15 mouse cellular contexts compared by ENCODE assay signal in genomic region chr1:131188655-131189054, GRCm38 (mm10). TPM values are rescaled to one million over a fixed set of nuclear protein-coding genes. Genes with fewer than 3 reads are reported as not detected.
A peak's percentile ranks its signal among the peaks of the same experiment; 100 is the strongest.
DNase-seq lines count a peak whose midpoint lies in the region; ATAC-seq lines count a peak whose summit lies in the region.
"Had no signal": no experiment of that assay in that cellular context is flagged by ENCODE, and none has a peak within 500 bp of the region (broad histone marks: within the 10 kb centered on the region; RNA-seq: fewer than 3 reads in every experiment).

No protein-coding gene starts in this region.

- H3K27ac ChIP-seq in kidney, embryonic 16.5 days (ENCODE audit: low read length), result no peak overlapping the region
- H3K27ac ChIP-seq in hindbrain, embryonic 13.5 days, result no peak overlapping the region
- H3K27ac ChIP-seq: embryonic facial prominence, embryonic 12.5 days; heart, embryonic 13.5 days; hindbrain, embryonic 15.5 days; left cerebral cortex, adult 2 months; limb, embryonic 15.5 days had no signal

- 91% methylated on average over 5 of the region's 5 CpGs for WGBS in kidney, embryonic 16.5 days
- 91% methylated on average over 5 of the region's 5 CpGs for WGBS in hindbrain, embryonic 13.5 days

- no peak overlapping the region for H3K4me2 ChIP-seq in kidney, embryonic 16.5 days (replicated peaks; ENCODE audit: low read depth, low read length)
- no peak overlapping the region for H3K4me2 ChIP-seq in hindbrain, embryonic 13.5 days
- H3K4me2 ChIP-seq: embryonic facial prominence, embryonic 12.5 days; heart, embryonic 13.5 days; hindbrain, embryonic 15.5 days; limb, embryonic 15.5 days had no signal

- H3K4me1 ChIP-seq in kidney, embryonic 16.5 days (ENCODE audit: insufficient read depth, low read length), result no peaks in the 10 kb centered on the region
- H3K4me1 ChIP-seq in hindbrain, embryonic 13.5 days (replicated peaks), result no peaks in the 10 kb centered on the region
- H3K4me1 ChIP-seq: embryonic facial prominence, embryonic 12.5 days; hindbrain, embryonic 15.5 days had no signal

- no peaks in the 10 kb centered on the region for H3K36me3 ChIP-seq in kidney, embryonic 16.5 days (ENCODE audit: insufficient read depth, low read length)
- H3K36me3 ChIP-seq in hindbrain, embryonic 13.5 days, result no peaks in the 10 kb centered on the region
- H3K36me3 ChIP-seq: embryonic facial prominence, embryonic 12.5 days; heart, embryonic 13.5 days; hindbrain, embryonic 15.5 days; limb, embryonic 15.5 days had no signal

- no peaks in the 10 kb centered on the region for H3K27me3 ChIP-seq in kidney, embryonic 16.5 days (ENCODE audit: insufficient read depth, low read length)
- H3K27me3 ChIP-seq in hindbrain, embryonic 13.5 days, result no peaks in the 10 kb centered on the region
- H3K27me3 ChIP-seq: embryonic facial prominence, embryonic 12.5 days; heart, embryonic 13.5 days; hindbrain, embryonic 15.5 days; limb, embryonic 15.5 days had no signal

- ATAC-seq in common myeloid progenitor, adult 5-6 weeks (replicated peaks; ENCODE audit: low read depth, poor library complexity, severe bottlenecking), result peak; percentile 36
- ATAC-seq in kidney, embryonic 16.5 days (ENCODE audit: low FRiP score, low TSS enrichment), result no peak
- ATAC-seq in hindbrain, embryonic 13.5 days (ENCODE audit: low FRiP score), result no peak

- H3K9ac ChIP-seq in kidney, embryonic 16.5 days (replicated peaks; ENCODE audit: low read length), result no peak overlapping the region
- H3K9ac ChIP-seq in hindbrain, embryonic 13.5 days, result no peak overlapping the region
- H3K9ac ChIP-seq: embryonic facial prominence, embryonic 12.5 days; heart, embryonic 13.5 days; hindbrain, embryonic 15.5 days; limb, embryonic 15.5 days had no signal

- H3K9me3 ChIP-seq in kidney, embryonic 16.5 days (ENCODE audit: low read length), result no peaks in the 10 kb centered on the region
- no peaks in the 10 kb centered on the region for H3K9me3 ChIP-seq in hindbrain, embryonic 13.5 days
- H3K9me3 ChIP-seq: embryonic facial prominence, embryonic 12.5 days; heart, embryonic 13.5 days; hindbrain, embryonic 15.5 days; limb, embryonic 15.5 days had no signal

- DNase-seq in spleen, postnatal 36 days (ENCODE audit: low spot score in 2 of 2), result peak; percentile 51 to 61
- no peak for DNase-seq in spleen, postnatal 14 days (ENCODE audit: low spot score in 2 of 2)
- DNase-seq in lung, postnatal 4 days, result peak; percentile 43 to 56
- DNase-seq in urinary bladder, postnatal 36 days (ENCODE audit: low spot score in 2 of 2), result no peak
- DNase-seq: cerebellum, postnatal 14 days; gastrocnemius, postnatal 10 days; kidney, postnatal 25 days had no signal

- no peak overlapping the region for H3K4me3 ChIP-seq in kidney, embryonic 16.5 days (ENCODE audit: low read length)
- H3K4me3 ChIP-seq in hindbrain, embryonic 13.5 days, result no peak overlapping the region
- H3K4me3 ChIP-seq: embryonic facial prominence, embryonic 12.5 days; heart, embryonic 13.5 days; hindbrain, embryonic 15.5 days; left cerebral cortex, adult 2 months; limb, embryonic 15.5 days had no signal

RNA-seq across cellular contexts. Expression of gene Eif2d, which starts 35.7 kb away (rescaled TPM):
- total RNA-seq in common myeloid progenitor, adult 5-6 weeks (2017), result 28.7 and 32.8 TPM in 2 replicates
- 70.0 and 70.5 TPM in 2 replicates for polyA plus RNA-seq in kidney, embryonic 16.5 days (2015; fragmentation: Nextera tagmentation; extraction: Ambion mirVana)
- 52.7 and 52.8 TPM in 2 replicates for polyA plus RNA-seq in hindbrain, embryonic 13.5 days (2015; fragmentation: Nextera tagmentation; extraction: Ambion mirVana)

RNA-seq across cellular contexts. Expression of gene Dyrk3, which starts 50.5 kb away (rescaled TPM):
- 10.3 and 11.4 TPM in 2 replicates for total RNA-seq in common myeloid progenitor, adult 5-6 weeks (2017)
- 5.9 and 6.1 TPM in 2 replicates for polyA plus RNA-seq in kidney, embryonic 16.5 days (2015; fragmentation: Nextera tagmentation; extraction: Ambion mirVana)
- 15.5 and 15.6 TPM in 2 replicates for polyA plus RNA-seq in hindbrain, embryonic 13.5 days (2015; fragmentation: Nextera tagmentation; extraction: Ambion mirVana)

RNA-seq across cellular contexts. Expression of gene Rassf5, which starts 56.4 kb away (rescaled TPM):
- 48.2 and 49.4 TPM in 2 replicates for total RNA-seq in common myeloid progenitor, adult 5-6 weeks (2017)
- polyA plus RNA-seq in kidney, embryonic 16.5 days (2015; fragmentation: Nextera tagmentation; extraction: Ambion mirVana), result 2.6 and 3.1 TPM in 2 replicates
- polyA plus RNA-seq in hindbrain, embryonic 13.5 days (2015; fragmentation: Nextera tagmentation; extraction: Ambion mirVana), result 2.6 TPM in 2 replicates

Comparison
In these comparisons a context has a peak if more than half of its experiments do, and no peak if none do; other contexts are left out.
1. DNase-seq: peak in spleen, postnatal 36 days (2 of 2) and lung, postnatal 4 days (2 of 2); none in spleen, postnatal 14 days (0 of 2) and urinary bladder, postnatal 36 days (0 of 2).